Mouse (Mus musculus) stomach, postnatal 0 days (tissue): ENCODE measurements at regions not wholly inside any gene's neighbourhood (a gene's known extent, or its start where the extent isn't known, plus 50 kb on each side); places are given as distances from the start of the nearest gene placed in this dataset.

Source experiments
- CTCF ChIP-seq: IDR thresholded peaks from 2 replicates; pipeline ENCODE4 v1.5.1; 2016; ENCODE audit warnings: antibody characterized with exemption, low read depth, mild to moderate bottlenecking, moderate library complexity
- EP300 ChIP-seq: optimal IDR thresholded peaks from 2 replicates; pipeline ENCODE3; 2016; ENCODE audit warnings: antibody characterized with exemption

DNA sequence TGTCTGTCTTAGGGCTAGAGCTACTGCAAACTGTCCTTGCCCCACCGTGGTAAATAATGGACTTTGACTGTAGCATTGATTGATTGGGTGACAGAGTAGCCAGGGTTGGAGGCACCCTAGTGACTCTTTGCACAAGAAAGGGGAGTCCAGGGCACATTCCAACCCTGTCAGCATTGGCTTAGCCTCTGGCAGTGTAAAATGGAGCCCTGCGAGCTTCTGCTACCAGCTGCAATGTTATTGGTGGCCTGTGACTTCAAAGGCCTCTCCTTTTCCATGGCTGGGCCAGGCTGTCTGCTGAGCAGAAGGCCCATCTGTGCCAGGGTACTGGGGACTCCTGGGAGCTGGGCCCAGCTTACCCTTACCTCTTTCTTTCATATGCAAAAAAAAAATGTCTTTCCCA lies 216.4 kb downstream of the Srbd1 start:
- TF ChIP-seq CTCF, result no peak
- TF ChIP-seq EP300, result no peak
